Mouse (Mus musculus) C2C12 (cell line): ENCODE measurements around the gene Pgap2.

Source experiments
- CEBPB ChIP-seq: IDR thresholded peaks from one replicate; pipeline ENCODE4 v1.6.1; 2011; ENCODE audit warnings: low read depth, mild to moderate bottlenecking, control low read depth, moderate library complexity
- CTCF ChIP-seq: IDR thresholded peaks from one replicate; pipeline ENCODE4 v1.5.1; 2011; ENCODE audit not compliant: control insufficient read depth, insufficient read depth, insufficient read length
- FOSL1 ChIP-seq: IDR thresholded peaks from one replicate; pipeline ENCODE4 v1.8.0; 2011; ENCODE audit warnings: mild to moderate bottlenecking, low read length; ENCODE audit not compliant: poor library complexity, insufficient read depth, severe bottlenecking
- MAX ChIP-seq: IDR thresholded peaks from one replicate; pipeline ENCODE4 v1.6.1; 2011; ENCODE audit warnings: mild to moderate bottlenecking, control low read depth
- MYOD1 ChIP-seq: IDR thresholded peaks from one replicate; pipeline ENCODE4 v1.6.1; 2011; ENCODE audit warnings: low read depth; ENCODE audit not compliant: control insufficient read depth, insufficient read length
- MYOG ChIP-seq: IDR thresholded peaks from one replicate; pipeline ENCODE4 v1.6.1; 2011; ENCODE audit not compliant: control insufficient read depth, insufficient read length; ENCODE audit errors: extremely low read depth
- USF1 ChIP-seq: IDR thresholded peaks from one replicate; pipeline ENCODE4 v1.6.1; 2011; ENCODE audit warnings: low read depth, mild to moderate bottlenecking, control low read depth, moderate library complexity

- TF ChIP-seq CTCF: no peak
- no peak for TF ChIP-seq MAX
- no peak for TF ChIP-seq USF1
- no peak for TF ChIP-seq MYOG
- TF ChIP-seq MYOD1: no peak
- TF ChIP-seq CEBPB: no peak
- no peak for TF ChIP-seq FOSL1
These were observed 35.0 kb downstream of the Pgap2 start for GRCm38 (mm10) chr7:102244782-102245535.
